Mouse (Mus musculus): ENCODE measurements around the gene Syce3.
"Not testable (repeated sequence)": the region's sequence is repeated elsewhere in the genome, so short reads cannot be mapped to it uniquely, and the experiment has no call there.

Syce3 gene

GRCm38 (mm10) chr15:89410118-89410517 lies at the start of gene Syce3:
Gene Syce3 (minus strand): TSS chr15:89410503.
- no peak for DNase-seq (ENCODE audit: extremely low read depth, low read depth, low spot score)

- no peak for DNase-seq (ENCODE audit: extremely low read depth, low read depth, low spot score)
Observed at GRCm38 (mm10) chr15:89459821-89460220, 49.5 kb upstream of the Syce3 start.

DNA sequence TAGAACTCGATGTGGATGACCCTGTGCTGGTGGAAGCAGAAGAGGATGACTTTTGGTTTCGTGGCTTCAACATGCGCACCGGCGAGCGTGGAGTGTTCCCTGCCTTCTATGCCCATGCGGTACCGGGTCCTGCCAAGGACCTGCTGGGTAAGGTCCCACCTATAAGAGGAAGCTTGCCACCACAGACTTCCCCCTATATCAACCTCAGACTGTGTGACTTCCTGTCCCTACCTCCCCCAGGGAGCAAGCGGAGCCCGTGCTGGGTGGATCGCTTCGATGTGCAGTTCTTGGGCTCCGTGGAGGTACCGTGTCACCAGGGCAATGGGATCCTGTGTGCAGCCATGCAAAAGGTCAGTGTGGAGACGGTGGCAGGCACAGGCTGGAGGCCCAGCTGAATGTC lies 48.6 kb upstream of the Syce3 start:
- no peak for DNase-seq (ENCODE audit: extremely low read depth, low read depth, low spot score)

GRCm38 (mm10) chr15:89455642-89456041 lies 45.3 kb upstream of the Syce3 start:
- no peak for DNase-seq (ENCODE audit: extremely low read depth, low read depth, low spot score)

DNA sequence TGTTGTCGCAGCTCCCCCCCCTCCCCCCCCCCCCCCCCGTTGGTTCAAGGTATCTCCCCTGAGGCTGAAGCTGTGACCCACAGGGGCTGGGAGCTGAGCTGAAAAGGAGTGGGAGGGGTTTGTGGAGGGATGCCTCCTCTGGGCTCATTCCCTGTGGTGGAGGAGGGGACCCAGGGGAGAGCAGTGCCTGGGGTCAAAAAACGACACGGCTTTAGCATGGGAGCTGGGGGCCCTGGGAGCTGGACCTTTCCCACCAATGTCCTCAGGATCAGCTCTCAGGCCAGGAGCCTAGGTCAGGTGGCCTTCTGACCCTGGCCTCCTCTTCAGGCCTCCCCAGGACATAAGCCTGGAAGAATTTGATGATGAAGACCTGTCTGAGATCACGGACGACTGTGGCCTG lies 44.6 kb upstream of the Syce3 start:
- no peak for DNase-seq (ENCODE audit: extremely low read depth, low read depth, low spot score)

DNA sequence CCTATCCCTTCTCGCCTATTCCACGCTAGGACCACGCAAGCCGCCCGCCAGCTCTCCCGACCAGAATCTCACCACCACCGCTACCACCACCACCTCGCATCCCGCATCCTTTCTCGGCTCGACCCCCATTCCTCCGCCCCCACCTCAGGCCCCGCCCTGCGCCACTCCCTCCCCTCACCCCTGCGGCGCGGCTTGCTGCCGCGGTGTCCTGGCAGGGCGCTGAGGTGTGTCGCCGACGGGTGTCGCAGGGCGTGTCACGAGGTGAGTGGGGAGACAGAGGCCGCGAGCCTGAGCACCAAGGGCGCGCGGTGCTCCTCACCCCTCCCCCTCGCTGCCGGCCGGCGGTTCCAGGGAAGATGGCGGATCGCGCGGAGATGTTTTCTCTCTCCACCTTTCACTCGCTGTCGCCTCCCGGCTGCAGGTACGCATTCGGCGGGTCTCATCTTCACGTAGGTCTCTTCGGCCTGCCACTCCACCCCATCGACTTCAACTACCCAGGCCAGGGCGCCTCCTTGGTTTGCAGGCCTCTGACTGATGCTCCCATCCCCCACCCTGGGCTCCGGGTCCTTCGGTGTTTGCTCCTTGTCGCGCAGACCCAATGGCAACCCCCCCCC lies 43.7 kb upstream of the Syce3 start, which contains the start of gene Mapk8ip2:
TSS of gene Mapk8ip2 (plus strand) at position 49 of the 614 bp plus-strand sequence.
- no peak for DNase-seq (ENCODE audit: extremely low read depth, low read depth, low spot score)

DNA sequence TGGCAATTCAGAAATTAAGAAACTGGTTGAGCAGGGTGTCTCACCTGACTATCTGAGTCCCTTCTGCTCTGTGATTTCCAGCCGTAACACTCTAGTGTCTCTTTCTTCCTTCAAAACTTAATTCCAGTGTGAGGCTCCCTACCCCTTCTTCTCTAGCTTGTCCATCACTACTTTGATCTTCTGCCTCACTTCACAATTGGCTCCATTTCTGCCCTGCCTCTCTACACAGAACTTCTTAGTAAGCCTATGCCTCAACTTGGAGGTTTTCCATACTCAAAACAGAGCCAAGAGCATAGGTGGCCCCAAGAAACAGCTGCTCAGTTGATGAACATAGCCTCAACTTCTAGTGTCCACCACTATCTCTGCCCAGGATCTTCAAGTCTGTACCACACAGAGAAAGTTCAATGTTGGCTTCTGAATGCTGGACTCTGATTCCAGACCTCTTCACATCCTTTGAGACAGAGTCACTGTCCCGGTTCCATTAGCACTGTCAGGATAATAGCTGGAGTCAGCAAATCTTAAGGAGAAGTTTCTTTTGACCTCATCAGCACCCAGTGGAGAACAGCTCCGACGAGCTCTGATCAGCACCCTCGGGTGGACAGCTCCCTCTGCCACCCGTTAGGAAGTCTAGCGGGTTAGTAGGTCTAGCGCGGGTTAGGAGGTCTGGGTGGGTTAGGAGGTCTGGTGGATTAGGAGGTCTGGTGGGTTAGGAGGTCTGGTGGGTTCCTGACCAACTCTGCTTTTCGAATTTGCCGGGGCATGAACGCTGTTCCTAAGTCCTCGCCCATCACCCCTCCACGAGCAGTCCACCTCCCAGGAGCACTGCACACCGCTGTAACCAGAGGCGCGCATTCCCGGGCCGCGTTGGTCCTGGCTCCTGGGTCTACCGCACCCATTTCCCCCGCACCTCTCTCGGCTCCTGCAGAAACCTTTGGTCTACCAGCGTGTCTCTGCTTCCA lies 42.9 kb upstream of the Syce3 start:
- DNase-seq (ENCODE audit: extremely low read depth, low read depth, low spot score): no peak

GRCm38 (mm10) chr15:89442486-89443070 lies 32.3 kb upstream of the Syce3 start:
- DNase-seq (ENCODE audit: extremely low read depth, low read depth, low spot score): no peak

DNA sequence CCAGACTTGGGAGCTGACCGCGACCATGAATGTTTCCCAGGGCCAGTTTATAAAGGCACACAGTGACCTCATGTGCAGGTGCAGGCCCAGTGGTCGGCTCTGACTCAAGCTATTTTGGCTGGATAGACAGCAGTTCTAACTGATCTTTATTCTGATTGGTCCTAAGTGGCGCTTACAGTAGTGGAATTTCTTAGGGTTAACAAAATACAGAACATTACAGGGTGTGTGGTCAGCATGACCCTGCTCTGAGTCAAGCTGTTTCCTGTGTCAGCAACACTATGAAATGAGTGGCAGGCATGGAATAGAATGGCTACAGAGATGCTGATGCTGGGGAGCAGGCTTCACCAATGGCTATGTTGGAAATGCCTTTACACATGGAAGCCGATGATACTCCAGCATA lies 25.6 kb upstream of the Syce3 start:
- DNase-seq (ENCODE audit: extremely low read depth, low read depth, low spot score): no peak

DNA sequence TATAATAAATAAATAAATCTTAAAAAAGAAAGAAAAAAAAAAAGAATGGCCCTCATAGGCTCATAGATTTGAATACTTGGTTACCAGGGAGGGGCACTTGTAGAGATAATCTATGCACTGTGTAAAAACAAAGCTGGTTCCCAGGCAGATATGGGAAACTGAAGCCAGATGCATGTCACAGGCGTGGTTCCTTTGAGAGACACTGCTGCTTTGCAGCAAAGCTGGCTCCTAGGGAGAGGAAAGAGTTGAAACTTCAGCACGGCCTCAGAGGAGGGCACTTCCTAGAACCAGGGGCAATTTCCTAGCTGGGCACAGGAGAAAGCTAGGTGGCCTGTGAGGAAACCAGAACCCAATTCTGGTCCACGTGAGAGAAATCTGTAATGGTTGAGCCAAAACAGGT lies 23.8 kb upstream of the Syce3 start:
- DNase-seq (ENCODE audit: extremely low read depth, low read depth, low spot score): no peak

DNA sequence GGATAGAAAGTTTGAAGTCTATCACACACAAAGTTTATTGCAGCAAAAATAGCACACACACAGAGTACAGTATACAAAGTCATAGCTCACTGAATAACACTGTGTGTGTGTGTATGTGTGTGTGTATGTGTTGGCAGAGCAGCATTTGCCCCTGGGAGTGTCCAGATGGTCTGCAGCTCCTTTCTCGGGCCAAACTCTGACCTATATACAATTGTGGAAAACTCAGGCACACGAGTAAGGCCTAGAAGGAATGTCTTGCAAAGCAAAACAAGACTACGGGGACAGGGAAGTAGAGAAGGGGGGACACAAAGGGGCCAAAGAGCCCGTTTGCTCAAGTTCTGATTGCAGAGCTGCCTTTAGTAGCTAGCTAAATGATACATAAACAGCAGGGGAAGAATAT lies 22.6 kb upstream of the Syce3 start:
- DNase-seq (ENCODE audit: extremely low read depth, low read depth, low spot score): no peak

- DNase-seq (ENCODE audit: extremely low read depth, low read depth, low spot score): no peak
Observed at GRCm38 (mm10) chr15:89431806-89432205, 21.5 kb upstream of the Syce3 start.

DNA sequence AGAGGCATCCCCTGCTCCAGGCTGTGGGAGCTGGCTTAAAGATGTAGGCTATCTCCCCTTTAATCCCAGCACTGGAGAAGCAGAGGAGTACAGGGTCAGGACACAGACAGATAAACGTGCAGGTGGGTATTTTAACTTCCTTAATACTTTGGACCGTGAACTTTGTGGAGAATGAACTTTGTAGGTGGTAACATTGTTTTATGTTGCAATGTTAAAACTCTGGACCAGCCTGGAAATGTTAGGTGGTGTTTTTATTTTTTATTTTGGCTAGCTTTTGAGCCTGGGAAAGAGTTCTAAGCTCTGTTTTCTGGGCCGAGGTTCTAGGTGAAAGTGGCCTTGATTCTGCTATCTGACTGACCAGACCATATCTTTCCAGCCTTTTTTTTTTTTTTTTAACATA lies 21.0 kb upstream of the Syce3 start:
- no peak for DNase-seq (ENCODE audit: extremely low read depth, low read depth, low spot score)

DNA sequence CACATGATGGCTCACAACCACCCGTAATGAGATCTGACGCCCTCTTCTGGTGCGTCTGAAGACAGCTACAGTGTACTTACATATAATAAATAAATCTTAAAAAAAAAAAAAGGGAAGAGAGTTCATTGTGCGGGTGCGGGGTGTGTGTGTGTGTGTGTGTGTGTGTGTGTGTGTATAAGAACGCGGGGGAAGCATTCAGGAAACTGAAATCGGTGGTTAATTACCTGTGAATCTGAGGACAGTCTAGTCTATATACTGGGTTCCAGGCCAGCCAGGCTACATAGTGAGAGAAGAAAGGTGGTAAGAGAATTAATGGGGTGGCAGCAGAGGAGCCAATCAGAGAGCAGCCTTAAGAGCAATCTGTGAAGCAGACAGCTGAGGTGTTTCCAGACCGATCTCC lies 20.5 kb upstream of the Syce3 start:
- not testable (repeated sequence) for DNase-seq (ENCODE audit: extremely low read depth, low read depth, low spot score)

DNA sequence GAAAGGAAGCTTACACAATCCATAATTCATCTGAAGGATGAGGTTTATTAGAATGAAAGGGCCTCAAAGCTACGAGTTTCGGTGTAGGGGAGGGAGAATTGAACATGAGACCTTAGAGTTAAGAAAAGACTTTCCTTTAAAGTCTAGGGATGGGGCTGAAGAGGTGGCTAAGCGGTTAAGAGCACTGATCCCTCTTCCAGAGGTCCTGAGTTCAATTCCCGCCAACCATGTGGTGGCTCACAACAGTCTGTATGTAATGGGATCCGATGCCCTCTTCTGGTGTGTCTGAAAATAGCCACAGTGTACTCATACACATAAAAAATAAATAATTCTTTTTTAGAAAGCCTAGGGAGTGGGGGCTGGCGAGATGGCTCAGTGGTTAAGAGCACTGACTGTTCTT lies 20.0 kb upstream of the Syce3 start:
- no peak for DNase-seq (ENCODE audit: extremely low read depth, low read depth, low spot score)

- DNase-seq (ENCODE audit: extremely low read depth, low read depth, low spot score): peak; percentile 62
Observed at GRCm38 (mm10) chr15:89429352-89430221, 19.3 kb upstream of the Syce3 start, which contains the start of the genes C730034F03Rik, Gm44502 and Chkb. Gene C730034F03Rik (plus strand): TSS chr15:89429589. Gene Gm44502 (minus strand): TSS chr15:89429696. Gene Chkb (minus strand): TSS chr15:89429908.

DNA sequence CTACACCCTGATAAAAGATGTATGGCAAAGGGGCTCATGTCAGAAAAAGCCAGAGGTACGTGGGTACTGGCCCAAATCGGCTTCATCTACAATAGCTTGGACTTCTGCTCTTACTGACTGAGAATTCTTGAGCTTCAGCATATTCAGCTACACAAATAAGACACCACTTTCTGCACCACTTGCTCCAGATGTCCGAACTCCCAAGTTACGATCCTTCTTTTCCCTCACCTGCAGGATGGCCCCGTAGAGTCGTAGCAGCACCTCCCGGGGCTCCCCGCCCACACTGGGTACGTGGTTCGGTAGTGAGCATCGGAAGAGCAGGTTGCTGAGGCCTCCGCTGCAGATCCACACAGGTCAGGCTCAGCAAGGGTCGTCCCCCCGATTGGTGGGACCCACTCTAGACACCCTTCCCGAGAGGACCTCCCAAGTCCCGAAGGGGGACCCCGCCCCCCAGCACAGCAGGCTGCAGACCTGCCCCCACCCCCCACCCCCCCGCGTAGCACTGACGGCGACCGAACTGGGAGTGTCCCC lies 18.6 kb upstream of the Syce3 start:
- DNase-seq (ENCODE audit: extremely low read depth, low read depth, low spot score): no peak

DNA sequence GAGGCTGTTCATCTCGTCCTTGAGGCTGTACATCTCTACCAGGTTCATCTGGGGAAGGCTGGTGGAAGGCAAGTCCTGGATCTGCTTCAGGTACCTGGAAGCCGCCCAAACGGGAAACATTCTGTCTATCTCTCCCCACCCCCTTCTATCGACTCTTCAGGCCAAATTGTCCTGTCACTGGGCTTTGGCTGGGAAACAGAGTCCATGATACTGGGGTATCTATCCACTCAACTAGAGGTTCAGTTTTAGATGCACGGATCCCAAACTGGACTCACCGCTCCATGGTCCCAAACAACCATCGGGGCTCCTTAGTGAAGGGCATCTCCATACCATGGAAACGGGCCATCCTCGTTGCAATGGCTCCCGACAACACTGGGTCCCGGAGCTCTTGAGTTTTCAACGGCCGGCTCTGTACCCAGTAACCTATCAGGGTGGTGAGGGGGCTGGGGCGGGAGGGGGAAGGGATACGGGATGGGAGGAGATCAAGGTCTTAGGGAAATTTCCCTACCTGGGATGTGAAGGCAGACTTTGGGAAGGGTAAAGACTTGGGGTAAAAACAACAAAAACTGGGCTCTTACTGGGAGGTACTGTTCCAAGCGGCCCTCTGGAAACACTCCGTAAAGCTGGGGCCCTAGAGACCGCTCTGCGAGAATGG lies 18.0 kb upstream of the Syce3 start:
- DNase-seq (ENCODE audit: extremely low read depth, low read depth, low spot score): no peak

- DNase-seq (ENCODE audit: extremely low read depth, low read depth, low spot score): no peak
Observed at GRCm38 (mm10) chr15:89426716-89427115, 16.4 kb upstream of the Syce3 start.

DNA sequence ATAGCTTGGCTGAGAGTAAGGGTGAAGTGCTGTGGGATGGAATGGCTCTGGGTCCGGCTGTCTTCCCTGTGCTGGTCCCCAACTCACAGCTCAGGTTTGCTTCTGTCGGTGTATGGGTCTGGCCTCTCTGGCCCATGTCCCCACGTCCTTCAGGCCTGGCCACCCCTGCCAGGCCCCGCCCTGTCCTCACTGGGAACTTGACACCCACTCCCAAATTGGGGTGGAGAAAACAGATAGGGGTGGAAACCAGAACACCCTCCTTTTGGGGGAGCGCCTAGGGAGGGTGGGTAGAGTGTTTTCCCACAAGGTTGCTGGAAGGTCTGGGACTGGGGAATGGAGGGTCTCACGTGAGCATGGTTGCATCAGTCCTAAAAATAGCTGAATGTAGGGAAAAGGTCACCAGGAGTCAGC lies 15.4 kb upstream of the Syce3 start, which contains the start of gene Cpt1b:
TSS of gene Cpt1b (minus strand) at position 153 of the 411 bp plus-strand sequence.
- no peak for DNase-seq (ENCODE audit: extremely low read depth, low read depth, low spot score)
